Mouse (Mus musculus): Measurements from ENCODE around the gene BC029722. TPM values are rescaled to one million over a fixed set of nuclear protein-coding genes. Genes with fewer than 3 reads are reported as not detected.
A peak's percentile ranks its signal among the peaks of the same experiment; 100 is the strongest.

The BC029722 gene
- polyA plus RNA-seq, 1 experiment from 2014 or later, result 19.7 TPM

GRCm38 (mm10) chr2:155775685-155776263 is 43.5 kb downstream of the BC029722 start:
- H3K4me3 ChIP-seq, result peak overlapping the region; percentile 49
- H3K27ac ChIP-seq, result no peak overlapping the region
- H3K4me1 ChIP-seq, result peaks cover 8% of the 10 kb centered on the region
- H3K9me3 ChIP-seq, result no peaks in the 10 kb centered on the region
- H3K9ac ChIP-seq, result no peak overlapping the region
- peak; percentile 81; the same call in 1 of the 2 replicates for ATAC-seq (ENCODE audit: borderline replicate concordance, extremely low read depth, low FRiP score, low TSS enrichment)
- H3K27me3 ChIP-seq, result peaks cover 58% of the 10 kb centered on the region
- peak overlapping the region; percentile 96 for H3K4me2 ChIP-seq
- H3K36me3 ChIP-seq, result no peaks in the 10 kb centered on the region
- WGBS, result 2% methylated on average over 44 of the region's 44 CpGs

GRCm38 (mm10) chr2:155774927-155775684 is 44.1 kb downstream of the BC029722 start, which contains the start of gene Mmp24:
Gene Mmp24, plus strand, starts transcription at chr2:155775342.
- Histone ChIP-seq H3K9me3 (no peaks in the 10 kb centered on the region), H3K27me3 (peaks cover 58% of the 10 kb centered on the region), H3K4me2 (peak within 1 kb of the TSS; percentile 96), H3K9ac (no peak within 1 kb of the TSS), H3K27ac (no peak within 1 kb of the TSS), H3K36me3 (no peaks in the 10 kb centered on the region), H3K4me3 (peak within 1 kb of the TSS; percentile 49), H3K4me1 (peaks cover 8% of the 10 kb centered on the region)
- 2% methylated on average over 87 of the region's 100 CpGs for WGBS
- no peak; the same call in 1 of the 2 replicates for ATAC-seq (ENCODE audit: borderline replicate concordance, extremely low read depth, low FRiP score, low TSS enrichment)

DNA sequence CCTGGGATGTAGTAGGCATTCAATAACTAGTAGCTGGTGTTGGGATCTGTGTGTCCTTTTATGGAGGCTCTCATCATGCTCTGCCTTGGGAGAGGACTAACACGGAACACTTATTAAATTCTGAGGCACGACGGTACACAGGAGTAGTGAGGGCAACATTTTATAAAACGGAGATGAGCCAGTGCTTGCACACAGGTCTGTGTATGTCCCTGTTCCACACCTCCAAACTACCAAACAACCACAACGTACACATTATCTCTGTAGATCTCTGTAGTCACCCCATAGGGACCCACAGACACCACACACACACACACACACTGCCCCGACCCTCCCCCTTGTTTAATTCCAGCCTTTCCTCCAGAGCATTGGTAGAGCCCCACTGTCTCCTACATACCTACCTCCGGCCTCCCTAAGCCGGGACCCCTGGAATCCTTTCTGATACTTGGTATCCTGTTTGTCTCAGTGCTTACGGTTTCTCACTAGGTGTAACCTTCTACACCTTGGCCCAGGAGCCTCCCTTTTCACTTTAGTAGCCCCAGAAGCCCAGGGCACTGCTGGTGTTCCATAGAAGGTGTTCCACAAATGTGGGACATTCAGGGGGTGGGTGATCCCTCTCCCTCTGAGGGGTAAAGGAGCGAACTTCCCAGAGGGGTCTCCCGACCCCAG is 44.8 kb downstream of the BC029722 start:
- Histone ChIP-seq H3K4me3 (no peak overlapping the region), H3K36me3 (no peaks in the 10 kb centered on the region), H3K9ac (no peak overlapping the region), H3K9me3 (no peaks in the 10 kb centered on the region), H3K27me3 (peaks cover 58% of the 10 kb centered on the region), H3K4me2 (peak overlapping the region; percentile 96; the same call in 1 of the 2 replicates), H3K4me1 (peaks cover 8% of the 10 kb centered on the region), H3K27ac (no peak overlapping the region)
- WGBS, result 50% methylated on average over 11 of the region's 11 CpGs
- ATAC-seq (ENCODE audit: borderline replicate concordance, extremely low read depth, low FRiP score, low TSS enrichment), result no peak

- Histone ChIP-seq H3K4me2 (no peak overlapping the region), H3K27me3 (peaks cover 58% of the 10 kb centered on the region), H3K4me3 (no peak overlapping the region), H3K9me3 (no peaks in the 10 kb centered on the region), H3K27ac (no peak overlapping the region), H3K36me3 (no peaks in the 10 kb centered on the region), H3K4me1 (peaks cover 8% of the 10 kb centered on the region), H3K9ac (no peak overlapping the region)
- WGBS, result 50% methylated on average over 4 of the region's 4 CpGs
- no peak for ATAC-seq (ENCODE audit: borderline replicate concordance, extremely low read depth, low FRiP score, low TSS enrichment)
Observed at GRCm38 (mm10) chr2:155773664-155774063, 45.6 kb downstream of the BC029722 start.

Other genes starting within 250 kb of the BC029722 start
- 26.5 and 29.8 TPM in 2 replicates for gene Gss, start 226.6 kb downstream of the BC029722 start, polyA plus RNA-seq (2015; fragmentation: Nextera tagmentation; extraction: Ambion mirVana)
- gene Myh7b, start 208.2 kb downstream of the BC029722 start, polyA plus RNA-seq (2015; fragmentation: Nextera tagmentation; extraction: Ambion mirVana), result 0.85 and 1.1 TPM in 2 replicates
- 126 and 133 TPM in 2 replicates for gene Trpc4ap, start 127.0 kb downstream of the BC029722 start, polyA plus RNA-seq (2015; fragmentation: Nextera tagmentation; extraction: Ambion mirVana)
- 41.2 and 45.2 TPM in 2 replicates for gene Edem2, start 90.0 kb downstream of the BC029722 start, polyA plus RNA-seq (2015; fragmentation: Nextera tagmentation; extraction: Ambion mirVana)
- not detected in 2 replicates for gene Gm17581, start 83.6 kb downstream of the BC029722 start, polyA plus RNA-seq (2015; fragmentation: Nextera tagmentation; extraction: Ambion mirVana)
- 14.6 and 15.3 TPM in 2 replicates for gene Procr, start 68.3 kb downstream of the BC029722 start, polyA plus RNA-seq (2015; fragmentation: Nextera tagmentation; extraction: Ambion mirVana)
- 0.04 and 0.09 TPM in 2 replicates for gene Mmp24, start 44.1 kb downstream of the BC029722 start, polyA plus RNA-seq (2015; fragmentation: Nextera tagmentation; extraction: Ambion mirVana)
- 184 and 199 TPM in 2 replicates for gene Eif6, start 7.5 kb upstream of the BC029722 start, polyA plus RNA-seq (2015; fragmentation: Nextera tagmentation; extraction: Ambion mirVana)
- 0.10 and 0.21 TPM in 2 replicates for gene Fam83c, start 15.4 kb upstream of the BC029722 start, polyA plus RNA-seq (2015; fragmentation: Nextera tagmentation; extraction: Ambion mirVana)
- 65.9 and 75.6 TPM in 2 replicates for gene Uqcc1, start 110.9 kb upstream of the BC029722 start, polyA plus RNA-seq (2015; fragmentation: Nextera tagmentation; extraction: Ambion mirVana)
- not detected in 2 replicates for gene Gm15557, start 121.3 kb upstream of the BC029722 start, polyA plus RNA-seq (2015; fragmentation: Nextera tagmentation; extraction: Ambion mirVana)
- 0.34 and 0.57 TPM in 2 replicates for gene Gdf5, start 125.9 kb upstream of the BC029722 start, polyA plus RNA-seq (2015; fragmentation: Nextera tagmentation; extraction: Ambion mirVana)
- gene Cep250, start 137.0 kb upstream of the BC029722 start, polyA plus RNA-seq (2015; fragmentation: Nextera tagmentation; extraction: Ambion mirVana), result 22.5 and 26.1 TPM in 2 replicates
- gene 6430550D23Rik, start 188.6 kb upstream of the BC029722 start, polyA plus RNA-seq (2015; fragmentation: Nextera tagmentation; extraction: Ambion mirVana), result 0.88 and 1.8 TPM in 2 replicates
- gene Ergic3, start 188.6 kb upstream of the BC029722 start, polyA plus RNA-seq (2015; fragmentation: Nextera tagmentation; extraction: Ambion mirVana), result 224 and 226 TPM in 2 replicates
- not detected in 2 replicates for gene Fer1l4, start 233.5 kb upstream of the BC029722 start, polyA plus RNA-seq (2015; fragmentation: Nextera tagmentation; extraction: Ambion mirVana)
- gene Spag4, start 245.7 kb upstream of the BC029722 start, polyA plus RNA-seq (2015; fragmentation: Nextera tagmentation; extraction: Ambion mirVana), result 3.6 and 3.7 TPM in 2 replicates

Data from lung, embryonic 15.5 days (tissue).